Mouse (Mus musculus): Measurements from ENCODE around the gene Cox6b2.
"Not testable (repeated sequence)": the region's sequence is repeated elsewhere in the genome, so short reads cannot be mapped to it uniquely, and the experiment has no call there.

The Cox6b2 gene

DNA sequence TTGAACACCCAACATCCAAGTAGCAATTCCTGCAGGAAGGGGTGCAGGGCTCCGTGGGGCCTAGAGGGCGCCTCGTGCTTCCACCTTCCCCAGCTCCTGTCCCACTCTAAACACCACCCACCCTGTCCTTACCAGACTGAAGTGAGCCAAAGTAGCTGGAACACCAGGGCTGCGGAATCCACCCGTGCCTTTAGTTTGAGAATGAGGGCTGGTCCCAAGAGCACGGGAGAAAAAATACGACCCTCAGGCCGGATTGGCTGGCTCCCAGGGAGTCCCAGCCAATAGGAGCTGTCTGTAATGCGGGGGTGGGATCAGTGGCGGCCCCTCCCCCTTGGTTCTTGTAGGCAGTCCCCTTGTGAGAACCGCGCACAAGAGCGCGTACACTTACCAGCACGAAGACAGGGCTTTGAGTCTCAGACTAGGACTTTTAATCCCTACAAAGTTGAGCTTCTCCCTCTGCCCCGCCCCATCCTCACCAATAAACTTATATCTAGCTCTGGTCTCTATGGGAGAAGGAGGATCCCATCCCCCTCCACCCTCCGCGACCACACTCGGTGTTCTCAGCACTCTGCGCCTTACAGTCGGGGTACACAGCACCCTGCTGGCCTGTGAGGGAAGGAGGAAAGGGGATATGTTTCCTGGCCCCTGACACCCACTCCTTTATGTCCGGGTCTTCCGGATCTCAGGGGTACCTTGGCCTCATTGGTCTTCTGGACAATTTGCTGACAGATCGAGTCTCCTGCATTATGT lies at the start of gene Cox6b2:
Cox6b2 (minus strand) TSS at position 274 of the 750 bp plus-strand sequence.
- peak; percentile 86 for DNase-seq (ENCODE audit: low read depth)

DNA sequence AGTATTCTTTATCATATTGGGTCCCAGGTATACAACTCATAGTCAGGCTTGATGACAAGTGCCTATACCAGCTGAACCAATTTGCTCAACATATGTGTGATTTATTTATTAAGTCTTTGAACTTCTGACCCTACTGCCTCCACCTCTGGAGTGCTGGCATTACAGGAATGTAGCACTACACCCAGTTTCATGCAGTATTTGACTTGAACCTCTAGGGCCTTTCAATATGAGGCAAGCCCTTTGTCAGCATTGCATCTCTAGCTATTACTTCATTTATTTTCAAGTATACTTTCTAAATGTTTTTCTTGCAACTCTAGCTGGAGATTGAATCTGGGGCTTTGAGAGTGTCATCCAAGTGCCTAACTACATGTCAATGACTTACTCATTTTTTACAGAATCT lies 49.4 kb upstream of the Cox6b2 start:
- no peak for DNase-seq (ENCODE audit: low read depth)

DNA sequence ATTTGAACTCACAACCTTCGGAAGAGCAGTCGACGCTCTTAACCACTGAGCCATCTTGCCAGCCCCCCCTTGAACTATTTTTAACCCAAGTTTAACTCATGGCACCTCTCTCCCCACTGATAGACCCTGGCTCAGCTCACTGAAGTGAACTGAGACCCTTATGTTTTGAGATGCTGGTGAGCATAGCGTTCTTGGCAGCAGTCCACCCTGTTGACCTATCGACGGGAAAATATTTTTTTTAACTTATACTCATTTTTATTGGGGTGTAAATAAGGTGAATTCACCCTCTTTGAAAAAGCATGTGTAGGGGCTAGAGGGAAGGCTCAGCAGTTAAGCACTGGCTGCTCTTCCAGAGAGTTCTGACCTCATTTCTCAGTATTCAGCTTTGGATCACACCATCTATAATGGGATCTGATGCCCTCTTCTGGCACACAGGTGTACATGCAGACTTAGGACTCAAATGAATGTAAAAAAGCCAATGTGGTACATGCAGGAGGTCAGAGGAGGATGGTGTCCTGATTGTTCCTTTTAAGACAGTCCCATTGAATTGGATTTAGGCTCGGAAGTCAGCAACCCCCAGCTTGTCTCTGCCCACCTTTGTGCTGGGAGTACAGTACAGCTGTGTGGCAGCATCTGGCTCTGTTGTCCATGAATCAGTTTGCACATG lies 43.0 kb upstream of the Cox6b2 start:
- DNase-seq (ENCODE audit: low read depth), result no peak

DNA sequence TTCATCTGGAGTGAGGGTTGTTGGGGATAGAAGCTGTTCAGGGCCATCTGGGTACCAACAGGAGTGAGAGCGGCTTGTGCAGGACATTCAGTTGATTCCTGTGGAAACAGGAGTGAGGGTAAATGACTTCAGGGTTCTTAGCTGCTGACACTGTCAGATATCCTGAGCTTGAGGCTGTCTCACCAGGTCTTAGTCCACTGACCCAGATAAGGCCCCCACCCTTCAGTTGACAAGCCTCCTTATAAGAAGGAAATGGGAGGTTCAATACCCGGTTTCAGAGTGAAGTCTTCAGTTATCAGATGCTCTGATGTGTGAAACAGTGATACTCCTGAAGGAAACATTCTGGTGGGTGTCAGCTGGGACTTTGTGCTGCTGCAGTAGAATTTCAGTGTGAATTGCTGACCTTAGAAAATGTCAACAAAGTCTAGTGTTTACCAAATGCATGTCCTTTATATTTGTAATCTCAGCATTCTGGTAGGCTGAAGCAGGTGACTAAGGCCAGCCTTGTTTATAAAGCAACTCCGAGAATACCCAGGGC lies 41.8 kb upstream of the Cox6b2 start:
- DNase-seq (ENCODE audit: low read depth), result no peak

DNA sequence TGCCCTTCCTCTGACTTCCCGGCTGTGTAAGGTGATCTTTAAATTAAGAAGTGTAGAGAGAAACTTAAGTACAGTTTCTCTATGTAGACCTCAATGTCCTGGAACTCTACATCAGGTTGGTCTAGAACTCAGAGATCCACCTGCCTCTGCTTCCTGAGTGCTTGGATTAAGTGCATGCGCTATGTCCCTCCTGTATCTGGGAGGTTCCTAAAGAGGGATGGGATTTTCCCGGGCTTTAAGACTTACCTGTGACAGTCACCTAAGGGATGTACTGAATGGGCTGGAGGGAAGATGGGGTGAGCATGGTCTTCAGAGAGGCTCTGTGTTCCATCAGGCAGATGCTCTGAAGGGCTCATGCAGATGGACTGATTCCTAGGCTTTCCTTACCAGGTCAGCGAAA lies 40.8 kb upstream of the Cox6b2 start:
- no peak for DNase-seq (ENCODE audit: low read depth)

DNA sequence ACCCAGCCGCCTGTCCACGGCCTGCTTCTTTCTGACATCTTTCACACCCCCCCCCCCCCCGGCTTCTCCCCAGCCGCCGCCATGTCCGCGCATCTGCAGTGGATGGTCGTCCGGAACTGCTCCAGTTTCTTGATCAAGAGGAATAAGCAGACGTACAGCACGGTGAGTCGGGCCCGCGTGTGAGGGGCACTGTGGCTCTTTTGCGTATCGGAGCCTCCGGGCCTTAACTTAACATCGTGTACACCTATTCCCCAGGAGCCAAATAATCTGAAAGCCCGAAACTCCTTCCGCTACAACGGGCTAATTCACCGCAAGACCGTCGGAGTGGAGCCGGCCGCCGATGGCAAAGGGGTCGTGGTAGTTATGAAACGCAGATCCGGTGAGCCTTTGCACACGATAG lies 40.4 kb upstream of the Cox6b2 start:
- not testable (repeated sequence) for DNase-seq (ENCODE audit: low read depth)

DNA sequence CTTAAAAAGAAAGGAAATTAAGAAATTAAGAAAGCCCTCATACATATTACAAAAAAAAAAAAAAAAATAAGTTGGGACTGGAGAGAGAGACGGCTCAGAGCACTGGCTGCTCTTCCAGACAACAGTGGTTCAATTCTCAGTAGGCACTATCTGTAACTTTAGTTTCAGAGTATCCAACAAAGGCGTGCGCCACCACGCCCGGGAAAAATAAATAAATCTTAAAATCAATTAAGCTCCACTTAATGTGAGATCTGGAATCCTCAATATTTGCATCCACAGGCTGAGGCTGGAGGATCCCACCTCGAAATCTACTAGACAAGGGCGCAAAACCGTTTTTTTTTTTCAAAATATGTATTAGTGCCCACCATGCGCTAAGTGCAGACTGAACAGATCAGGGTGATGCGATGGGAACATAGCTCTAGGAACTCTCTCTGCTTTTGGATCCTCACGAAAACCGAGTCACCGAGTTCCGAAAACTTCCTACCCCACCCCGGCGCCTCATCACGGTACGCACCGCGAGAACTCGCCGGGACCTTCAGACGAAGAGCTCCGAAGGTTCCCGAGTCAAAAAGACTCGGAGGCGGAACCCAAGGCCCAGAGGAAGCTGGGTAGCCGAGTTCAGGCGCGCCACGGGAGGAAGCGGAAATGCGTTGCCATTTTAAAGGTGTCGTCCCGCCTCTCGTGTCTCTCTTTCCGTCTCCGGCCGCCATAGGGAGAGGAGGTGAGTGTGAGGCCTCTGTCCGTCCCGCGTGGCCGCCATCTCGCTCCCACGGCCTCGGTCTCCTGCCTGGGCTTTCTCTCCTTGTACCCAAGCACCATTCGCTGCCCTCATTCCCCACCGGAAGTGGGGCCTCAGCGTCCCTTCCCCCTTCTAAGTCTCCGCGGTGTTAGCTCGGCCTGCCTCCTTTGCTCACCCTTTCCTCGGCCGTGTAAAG lies 39.7 kb upstream of the Cox6b2 start, which contains the start of gene Rpl28:
Rpl28 (plus strand) TSS at position 597 of the 935 bp plus-strand sequence.
- peak; percentile 97 for DNase-seq (ENCODE audit: low read depth)

DNA sequence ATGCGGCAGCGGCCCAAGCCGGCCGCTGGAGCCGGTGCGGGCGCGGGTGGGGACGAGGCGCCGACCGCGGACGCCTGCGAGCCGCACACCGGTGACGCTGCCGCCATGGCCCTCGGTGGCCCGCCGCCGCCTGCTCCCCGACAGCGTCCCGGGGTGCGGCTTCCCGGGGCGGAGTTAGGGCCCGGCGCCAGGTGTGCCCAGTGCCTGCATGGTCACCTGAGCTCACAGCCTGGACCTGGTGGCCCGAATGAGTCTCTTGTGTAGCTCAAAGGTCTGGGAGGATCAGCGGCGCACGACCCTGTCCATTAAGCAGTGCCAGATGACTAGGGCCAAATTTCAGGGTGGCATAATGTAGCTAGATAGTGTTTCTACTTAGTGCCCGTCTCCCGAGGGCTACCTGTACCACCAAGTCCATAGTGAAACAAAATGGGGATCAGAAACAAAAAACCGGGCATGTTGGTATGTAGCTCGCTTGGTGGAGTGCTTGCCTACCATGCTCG lies 36.6 kb upstream of the Cox6b2 start, which contains the start of gene Tmem238:
Tmem238 (minus strand) TSS at position 221 of the 500 bp plus-strand sequence.
- no peak for DNase-seq (ENCODE audit: low read depth)

DNA sequence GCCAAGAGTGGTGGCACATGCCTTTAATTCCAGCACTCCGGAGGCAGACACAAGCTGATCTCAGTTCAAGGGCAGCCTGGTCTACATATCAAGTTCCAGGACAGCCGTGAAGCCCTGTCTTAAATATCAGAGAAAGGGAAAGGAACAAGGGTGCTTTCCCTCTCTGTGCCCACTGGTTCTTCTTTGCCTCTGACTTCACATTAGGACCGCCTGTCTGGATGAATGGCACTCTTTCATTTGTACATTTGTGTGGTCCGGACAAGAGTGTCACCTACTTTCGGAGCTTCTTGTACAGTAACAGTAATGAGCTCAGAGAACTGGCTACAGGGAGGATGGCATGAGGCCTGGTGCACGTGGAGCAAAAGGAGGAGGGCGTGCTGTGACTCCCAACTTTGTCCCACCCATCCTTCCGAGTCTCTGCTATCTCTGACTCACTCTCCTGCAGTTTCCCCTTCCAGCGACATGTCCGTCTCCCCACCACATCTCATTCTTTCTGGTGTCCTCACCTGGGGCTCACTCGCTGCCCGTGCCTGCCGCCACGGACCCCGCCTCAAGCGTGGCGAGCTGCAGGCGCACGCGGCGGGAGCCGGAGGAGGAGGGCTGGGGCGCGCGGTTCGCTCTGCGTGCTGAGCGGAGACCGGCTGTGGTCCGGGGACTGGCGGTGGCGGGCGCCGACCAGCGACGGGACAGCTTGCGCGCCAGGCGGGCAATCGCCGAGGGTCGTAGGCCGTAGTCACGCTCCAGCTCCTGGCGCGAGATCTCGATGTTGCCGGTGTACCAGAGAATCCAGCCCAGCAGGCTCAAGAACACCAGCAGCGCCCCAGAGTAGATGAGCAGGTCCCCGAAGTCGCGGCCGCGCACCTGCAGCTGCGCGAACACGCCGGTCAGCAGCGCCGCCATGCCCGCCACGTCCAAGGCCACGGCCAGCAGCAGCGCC lies 35.9 kb upstream of the Cox6b2 start:
- DNase-seq (ENCODE audit: low read depth), result no peak

DNA sequence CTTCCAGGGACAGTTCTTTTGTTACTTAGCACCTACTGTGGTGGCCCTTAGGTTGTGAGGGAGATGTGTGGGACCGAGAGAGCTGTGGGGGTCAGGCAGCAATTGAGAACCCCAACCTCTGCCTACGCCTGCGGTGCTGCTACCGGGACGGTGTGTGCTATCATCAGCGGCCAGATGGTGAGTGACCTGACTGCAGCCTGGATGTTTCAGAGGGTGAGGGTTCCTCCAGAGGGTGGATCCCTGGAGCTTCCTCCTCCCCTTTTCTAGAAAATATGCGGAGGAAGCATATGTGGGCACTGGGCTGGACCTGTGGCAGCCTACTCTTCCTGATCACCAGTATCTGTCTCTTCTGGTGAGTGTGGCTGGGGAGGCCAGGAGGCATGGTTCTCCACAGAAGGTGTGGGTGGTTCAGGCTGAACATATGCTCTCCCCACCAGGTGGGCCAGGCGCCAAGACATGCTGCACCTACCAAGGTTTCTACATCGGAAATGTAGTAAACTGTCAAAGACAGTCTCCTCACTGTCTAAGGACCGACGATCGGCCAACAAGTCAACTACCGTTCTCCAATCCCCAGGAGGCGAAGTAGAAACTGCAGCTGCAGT lies 30.9 kb upstream of the Cox6b2 start:
- no peak for DNase-seq (ENCODE audit: low read depth)

DNA sequence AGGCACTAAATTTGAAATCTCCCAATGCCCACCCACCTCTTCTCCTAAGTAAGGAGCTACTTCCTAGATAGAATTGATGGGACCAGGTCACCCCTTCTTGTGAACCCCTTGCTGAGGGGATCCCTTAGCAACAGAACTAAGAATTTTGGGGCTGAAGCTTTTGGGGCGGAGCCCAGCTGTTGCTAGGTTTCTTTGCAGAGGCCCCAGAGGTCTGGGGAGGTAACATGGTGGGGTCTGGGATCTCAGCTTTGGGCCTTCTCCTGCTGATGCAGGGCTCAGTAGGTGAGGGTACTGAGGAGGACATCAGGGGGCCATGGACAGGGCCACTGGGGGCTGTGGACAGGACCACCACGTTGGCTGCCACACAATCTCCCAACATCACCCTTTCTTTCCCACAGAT lies 29.9 kb upstream of the Cox6b2 start, which contains the start of the genes Il11 and Tmem190:
Il11 (minus strand) TSS at position 101 of the 400 bp plus-strand sequence.
Tmem190 (plus strand) TSS at position 179 of the 400 bp plus-strand sequence.
- no peak for DNase-seq (ENCODE audit: low read depth)

DNA sequence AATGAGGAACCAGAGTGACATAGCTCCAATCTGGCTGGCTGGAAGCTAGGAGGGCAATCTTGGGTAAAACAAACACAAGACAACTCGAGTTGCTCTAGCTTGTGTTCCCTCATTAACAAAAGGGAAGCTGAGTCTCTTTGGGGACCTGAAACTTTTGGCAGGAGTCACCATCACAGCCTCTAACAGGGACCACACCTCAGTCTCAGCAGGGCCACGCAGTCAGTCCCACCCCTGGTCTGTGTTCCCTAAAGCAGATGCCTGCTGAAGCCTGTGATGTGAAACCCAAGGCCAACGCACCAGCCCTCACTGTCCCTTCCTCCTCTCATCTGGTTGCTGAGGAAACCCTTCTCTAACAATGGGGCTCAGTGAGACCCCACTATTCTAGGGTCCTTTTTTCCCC lies 29.2 kb upstream of the Cox6b2 start:
- DNase-seq (ENCODE audit: low read depth), result no peak

DNA sequence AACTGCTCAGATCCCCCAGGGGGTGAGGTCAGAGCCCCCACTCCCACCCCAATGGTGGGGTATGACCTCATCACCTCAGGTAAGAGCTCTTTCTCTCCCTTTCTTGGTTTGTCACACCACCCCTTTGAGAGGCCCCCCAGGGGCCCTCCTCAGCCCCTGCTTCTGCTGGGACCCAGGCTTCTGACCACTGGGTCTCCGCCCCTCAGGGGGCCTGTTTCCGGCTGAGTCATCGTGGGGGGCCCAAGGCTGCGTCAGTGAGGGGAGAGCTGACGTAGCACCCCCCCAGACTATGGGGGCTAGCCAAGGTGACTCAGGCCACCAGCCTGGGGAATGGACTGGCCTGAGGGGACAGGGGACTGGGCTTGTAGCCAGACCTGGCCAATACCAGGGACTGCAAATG lies 27.0 kb upstream of the Cox6b2 start:
- no peak for DNase-seq (ENCODE audit: low read depth)

DNA sequence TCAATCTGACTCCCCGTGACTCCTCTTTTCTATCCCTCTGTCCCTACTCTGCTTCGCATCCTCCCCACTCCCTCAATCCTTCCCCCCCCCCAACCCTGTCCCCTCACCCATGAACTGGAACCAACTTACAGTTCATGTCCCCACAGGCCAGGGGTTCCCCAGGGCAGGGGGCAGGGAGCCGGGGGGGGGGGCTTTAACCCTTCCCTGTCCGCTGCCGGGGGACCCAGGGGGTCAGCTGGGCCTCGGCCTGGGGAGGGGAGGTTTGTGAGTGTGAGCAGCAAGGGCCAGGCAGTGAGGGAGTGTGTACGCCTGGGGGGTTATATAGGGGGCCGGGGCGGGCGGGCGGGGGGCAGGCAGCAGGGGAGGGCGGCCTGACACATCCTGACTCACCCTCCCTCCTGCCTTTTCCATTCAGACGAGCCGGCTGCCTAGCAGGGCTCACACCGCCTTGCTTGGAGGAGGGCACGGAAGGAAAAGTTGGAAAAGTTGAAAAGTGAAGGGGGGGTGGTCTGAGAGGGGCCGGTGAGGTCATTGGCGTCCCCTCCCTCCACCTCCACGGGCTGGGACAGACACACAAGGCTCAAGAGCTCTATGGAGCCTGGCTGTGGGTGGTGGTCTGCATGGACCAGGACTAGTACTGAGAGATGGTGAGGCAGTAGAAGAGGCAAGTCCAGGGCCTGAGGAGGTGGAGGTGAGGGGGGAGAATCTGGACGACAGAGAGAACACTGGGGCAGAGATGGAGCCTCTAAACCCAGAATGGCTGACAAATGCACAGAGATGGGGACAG lies 25.1 kb upstream of the Cox6b2 start:
- no peak for DNase-seq (ENCODE audit: low read depth)

DNA sequence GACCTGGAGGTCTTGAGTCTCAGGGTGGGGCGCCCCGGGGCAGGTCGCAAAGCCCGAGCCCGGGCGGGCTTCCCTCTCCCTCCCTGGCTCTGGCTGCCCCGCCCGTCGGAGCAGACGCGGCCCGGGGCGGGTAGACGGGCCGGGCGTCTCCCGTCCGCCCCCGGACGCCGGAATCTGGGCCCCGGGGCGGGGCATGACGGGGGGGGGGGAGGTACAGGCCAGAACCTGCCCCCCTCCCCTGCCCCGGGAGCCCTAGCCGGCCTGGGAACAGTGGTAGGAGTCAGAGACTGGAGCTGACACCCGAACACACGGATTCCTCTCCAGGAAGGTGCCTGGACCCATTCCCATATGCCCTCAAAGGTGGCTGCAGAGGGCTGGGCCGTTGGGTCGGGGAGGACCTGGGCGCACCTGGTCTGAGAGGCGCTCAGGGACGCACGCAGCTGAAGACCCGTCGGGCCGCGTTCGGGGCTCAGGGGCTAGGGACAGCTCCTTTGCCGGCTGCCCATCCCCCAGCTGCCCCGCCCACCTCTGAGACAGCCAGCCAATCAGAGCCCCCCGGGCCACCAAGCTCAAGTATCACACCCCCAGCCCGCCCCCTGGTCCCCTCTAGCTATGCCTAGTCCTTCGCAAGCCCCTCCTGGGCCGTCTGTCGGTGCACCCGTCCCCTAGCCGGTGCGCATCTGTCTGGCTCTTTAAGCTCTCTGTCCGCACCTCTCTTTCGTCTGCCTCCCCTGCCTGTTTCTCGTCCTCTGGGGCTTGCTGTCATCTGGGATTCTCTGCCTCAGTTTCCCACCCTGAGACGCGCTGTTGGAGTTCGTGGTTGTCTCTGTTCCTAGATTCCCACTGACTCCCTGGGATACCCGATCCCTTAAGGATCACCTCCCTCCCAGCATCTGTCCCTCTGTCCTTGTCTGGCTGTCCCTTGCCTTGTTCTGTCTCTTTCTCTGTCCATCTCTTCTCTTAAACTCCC lies 24.3 kb upstream of the Cox6b2 start:
- DNase-seq (ENCODE audit: low read depth), result no peak

DNA sequence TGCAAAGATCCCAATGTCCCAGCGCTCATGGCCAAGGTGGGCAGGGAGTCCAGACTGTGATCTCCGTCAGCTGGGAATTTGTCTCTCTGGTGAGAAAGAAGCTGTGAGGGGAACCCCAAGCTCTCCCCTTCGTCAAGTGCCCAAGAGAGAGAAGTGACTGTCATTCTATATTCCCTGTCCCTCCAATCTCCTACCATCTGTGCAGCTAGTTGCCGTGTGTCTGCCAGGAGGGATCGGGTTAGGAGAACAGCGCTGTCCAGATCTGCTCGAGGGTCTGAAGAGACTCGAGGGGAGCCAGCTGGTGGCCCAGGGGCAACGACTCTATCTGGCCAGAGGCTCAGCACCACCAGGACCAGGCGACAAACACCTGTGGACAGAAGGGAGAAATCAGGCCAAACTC lies 23.2 kb upstream of the Cox6b2 start:
- DNase-seq (ENCODE audit: low read depth), result no peak

DNA sequence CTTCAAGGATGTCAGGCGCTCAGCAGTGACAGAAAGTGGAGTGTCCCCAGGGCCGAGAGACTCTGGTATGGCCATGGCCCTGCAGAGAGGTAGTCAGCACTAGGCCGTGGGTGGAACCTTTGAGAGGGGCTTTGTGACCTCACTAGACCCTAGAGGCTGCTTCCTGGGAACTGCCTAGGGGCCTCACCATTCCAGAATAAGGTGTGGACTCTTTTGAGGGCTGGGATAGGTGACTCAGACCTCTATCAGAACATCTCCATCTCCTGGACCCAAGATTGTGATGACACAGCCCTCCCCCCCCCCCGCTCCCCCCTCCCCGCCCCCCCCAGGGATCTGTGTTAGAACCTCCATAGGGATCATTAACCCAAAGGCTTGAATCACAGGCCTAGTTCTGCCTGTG lies 18.3 kb upstream of the Cox6b2 start, which contains the start of gene Fam71e2:
Fam71e2 (minus strand) TSS at position 101 of the 400 bp plus-strand sequence.
- DNase-seq (ENCODE audit: low read depth), result no peak

All from c-Kit-positive CD71-negative TER-119-negative erythroid progenitor cells, embryonic 14.5 days (primary cell).